Mouse (Mus musculus) liver, embryonic 16.5 days (tissue): Measurements from ENCODE around the gene Cemip2. TPM values are rescaled to one million over a fixed set of nuclear protein-coding genes. Genes with fewer than 3 reads are reported as not detected.

ENCODE experiments used
- ATAC-seq: fragments of 200-750 bp; cut with Nextera tagmentation; 2 replicates; pipeline ENCODE4 v1.8.0; 2017; ENCODE audit warnings: low read depth, mild to moderate bottlenecking, moderate number of reproducible peaks, moderate library complexity
- H3K27ac ChIP-seq: fragments of 300-500 bp; sonication (generic); 2 replicates; pipeline ENCODE4 v1.5.1; 2014; ENCODE audit warnings: mild to moderate bottlenecking, low read length
- H3K27me3 ChIP-seq: fragments of 300-500 bp; sonication (generic); 2 replicates; pipeline ENCODE4 v1.6.1; 2014; ENCODE audit warnings: low read depth, low read length, mixed read lengths; ENCODE audit not compliant: control insufficient read depth, insufficient read depth
- H3K36me3 ChIP-seq: fragments of 300-500 bp; sonication (generic); 2 replicates; pipeline ENCODE4 v1.6.1; 2014; ENCODE audit warnings: mild to moderate bottlenecking; ENCODE audit not compliant: control insufficient read depth, insufficient read depth
- H3K4me1 ChIP-seq: fragments of 300-500 bp; sonication (generic); 2 replicates; pipeline ENCODE4 v1.6.1; 2014; ENCODE audit warnings: low read depth, low read length, mixed read lengths; ENCODE audit not compliant: control insufficient read depth
- H3K4me2 ChIP-seq: fragments of 300-500 bp; sonication (generic); 2 replicates; pipeline ENCODE4 v1.6.1; 2014; ENCODE audit warnings: low read depth, low read length, mixed read lengths
- H3K4me3 ChIP-seq: fragments of 300-500 bp; sonication (generic); 2 replicates; pipeline ENCODE4 v1.5.1; 2014; ENCODE audit warnings: low read depth, mild to moderate bottlenecking, low read length
- H3K9ac ChIP-seq: fragments of 300-500 bp; sonication (generic); 2 replicates; pipeline ENCODE4 v1.6.1; 2014; ENCODE audit warnings: low read depth, low read length
- H3K9me3 ChIP-seq: fragments of 300-500 bp; sonication (generic); replicated peaks from 2 replicates; pipeline ENCODE4 v1.6.1; 2016; ENCODE audit warnings: low read length; ENCODE audit not compliant: control insufficient read depth
- WGBS: fragments of 180-500 bp; shearing (Covaris S2); extraction: QIAGEN DNeasy Blood & Tissue Kit; methylation state at CpG from one replicate; pipeline ENCODE4 v1.1.7; 2014; ENCODE audit not compliant: insufficient replicate concordance; 5-methylcytosine and 5-hydroxymethylcytosine counted together
- polyA plus RNA-seq: library from polyadenylated mRNA; unstranded; fragments of >200 nt; fragmentation: Nextera tagmentation; extraction: Ambion mirVana; gene quantifications from 2 replicates; pipeline ENCODE4 v1.2.1, GENCODE M21; 2015

Gene Cemip2
- polyA plus RNA-seq, 1 experiment from 2014 or later: 8.7 TPM

GRCm38 (mm10) chr19:21854526-21855228 is 76.5 kb downstream of the Cemip2 start:
- Histone ChIP-seq H3K4me3 (no peak overlapping the region), H3K9me3 (no peaks in the 10 kb centered on the region), H3K27me3 (no peaks in the 10 kb centered on the region), H3K36me3 (no peaks in the 10 kb centered on the region; the same call in 1 of the 2 replicates), H3K4me1 (no peaks in the 10 kb centered on the region), H3K4me2 (no peak overlapping the region), H3K9ac (no peak overlapping the region), H3K27ac (no peak overlapping the region)
- ATAC-seq: no peak
- WGBS: 56% methylated on average over 5 of the region's 5 CpGs

DNA sequence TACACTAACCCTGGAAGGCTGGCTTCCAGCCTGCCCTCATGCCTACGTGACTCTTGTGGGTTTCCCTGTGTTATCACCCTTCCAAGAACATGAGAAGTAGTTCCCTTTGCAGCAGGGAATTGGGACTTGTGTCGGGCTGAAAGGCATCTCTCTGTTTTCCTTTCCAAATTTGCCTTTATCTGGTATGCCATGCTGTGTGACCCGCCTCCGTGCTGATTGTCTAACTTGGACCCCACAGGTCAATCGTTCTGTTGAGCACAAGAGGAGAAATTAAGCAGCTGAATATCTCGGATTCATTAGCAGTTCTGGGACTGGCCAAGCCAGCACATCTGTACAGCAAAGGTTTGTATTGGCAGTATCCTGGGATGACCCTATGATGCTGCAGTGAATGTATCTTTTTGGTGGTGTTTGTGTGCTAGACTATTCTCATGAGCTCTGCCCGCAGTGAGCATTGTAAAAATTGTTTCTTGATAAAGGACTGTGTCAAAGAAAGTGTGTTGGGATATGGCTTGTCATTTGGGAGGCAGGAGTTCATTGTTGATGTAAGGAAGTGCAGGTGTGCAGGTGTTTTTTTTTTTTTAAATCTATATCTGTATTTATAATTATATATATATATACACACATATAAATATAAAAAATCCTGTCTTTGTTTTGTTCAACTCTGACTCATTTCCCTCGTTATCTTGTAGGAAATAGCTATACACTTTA is 77.4 kb downstream of the Cemip2 start:
- 66% methylated on average over 8 of the region's 8 CpGs for WGBS
- H3K36me3 ChIP-seq: no peaks in the 10 kb centered on the region
- ATAC-seq: no peak

DNA sequence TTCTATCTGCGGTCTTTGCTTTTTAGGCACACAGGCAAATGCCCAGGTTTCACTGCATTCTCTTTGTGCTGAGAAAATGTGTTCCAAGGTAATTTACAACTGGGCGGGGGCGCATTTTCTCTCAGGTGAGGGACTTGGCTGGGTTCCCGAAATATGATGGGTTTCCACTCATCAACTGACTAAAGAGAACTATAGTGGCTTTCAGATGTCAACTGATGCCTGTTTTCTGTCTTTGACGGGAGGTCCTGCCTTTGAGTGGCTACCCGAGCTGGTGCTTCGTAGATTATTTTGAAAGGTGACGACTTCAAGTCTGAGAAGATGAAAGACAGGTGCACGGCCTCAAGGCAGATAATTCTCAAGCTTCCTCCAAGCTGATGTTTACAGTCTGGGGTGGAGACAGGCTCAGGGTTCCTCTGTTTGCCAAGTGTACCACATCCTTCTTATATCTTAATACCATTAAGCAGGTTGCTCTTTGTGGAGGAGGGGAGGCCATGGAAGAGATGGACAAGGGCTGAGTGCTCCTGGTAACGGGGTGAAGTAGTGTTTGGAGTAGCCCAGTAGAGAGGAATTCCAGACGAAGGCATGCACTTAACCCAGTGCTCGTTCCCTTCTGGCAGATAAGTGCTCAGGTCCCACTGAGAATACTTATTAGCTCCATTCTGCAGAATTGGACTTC is 80.8 kb downstream of the Cemip2 start:
- 62% methylated on average over 12 of the region's 12 CpGs for WGBS
- ATAC-seq: no peak
- no peaks in the 10 kb centered on the region for H3K9me3 ChIP-seq

More for the DNA sequence above, 77.4 kb downstream of the Cemip2 start:
- no peak overlapping the region for H3K9ac ChIP-seq
- no peak overlapping the region for H3K27ac ChIP-seq
- no peaks in the 10 kb centered on the region for H3K9me3 ChIP-seq
- no peaks in the 10 kb centered on the region for H3K4me1 ChIP-seq
- H3K4me3 ChIP-seq: no peak overlapping the region
- H3K27me3 ChIP-seq: no peaks in the 10 kb centered on the region
- H3K4me2 ChIP-seq: no peak overlapping the region

DNA sequence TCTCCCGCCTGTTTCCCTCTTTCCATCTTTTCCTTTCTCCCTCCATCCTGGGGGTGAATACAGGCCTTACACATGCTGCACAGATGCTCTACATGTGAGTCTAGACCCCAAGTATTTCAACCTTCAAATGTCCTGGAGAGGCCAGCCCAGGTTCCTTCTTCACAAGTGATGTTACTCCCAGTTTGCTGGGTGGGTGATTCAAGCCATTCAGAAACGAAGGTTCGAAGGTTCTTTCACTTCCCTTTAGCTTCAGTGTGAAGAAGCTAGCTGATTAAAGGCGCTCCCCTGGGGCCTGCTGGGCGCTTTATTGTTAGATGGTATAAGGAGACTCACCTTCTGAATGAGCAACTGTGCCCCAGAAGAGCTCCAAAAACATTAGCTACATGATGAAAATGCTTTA is 82.0 kb downstream of the Cemip2 start:
- no peak for ATAC-seq
- no peaks in the 10 kb centered on the region for H3K27me3 ChIP-seq
- no peaks in the 10 kb centered on the region for H3K4me1 ChIP-seq
- WGBS: 55% methylated on average over 5 of the region's 5 CpGs
- H3K9ac ChIP-seq: no peak overlapping the region
- H3K4me2 ChIP-seq: no peak overlapping the region
- no peak overlapping the region for H3K27ac ChIP-seq
- H3K4me3 ChIP-seq: no peak overlapping the region
- H3K36me3 ChIP-seq: no peaks in the 10 kb centered on the region
- no peaks in the 10 kb centered on the region for H3K9me3 ChIP-seq

More for the DNA sequence above, 80.8 kb downstream of the Cemip2 start:
- H3K36me3 ChIP-seq: no peaks in the 10 kb centered on the region
- H3K4me3 ChIP-seq: no peak overlapping the region
- H3K4me1 ChIP-seq: no peaks in the 10 kb centered on the region
- no peak overlapping the region for H3K4me2 ChIP-seq
- no peaks in the 10 kb centered on the region for H3K27me3 ChIP-seq
- H3K27ac ChIP-seq: no peak overlapping the region
- H3K9ac ChIP-seq: no peak overlapping the region

GRCm38 (mm10) chr19:21860894-21861293 is 82.8 kb downstream of the Cemip2 start:
- Histone ChIP-seq H3K27me3 (no peaks in the 10 kb centered on the region), H3K36me3 (no peaks in the 10 kb centered on the region), H3K27ac (no peak overlapping the region), H3K9me3 (no peaks in the 10 kb centered on the region), H3K9ac (no peak overlapping the region), H3K4me2 (no peak overlapping the region), H3K4me1 (no peaks in the 10 kb centered on the region), H3K4me3 (no peak overlapping the region)
- ATAC-seq: no peak
- WGBS: 66% methylated on average over 6 of the region's 6 CpGs

GRCm38 (mm10) chr19:21862289-21862990 is 84.3 kb downstream of the Cemip2 start:
- WGBS: 68% methylated on average over 5 of the region's 5 CpGs
- Histone ChIP-seq H3K4me3 (no peak overlapping the region), H3K9ac (no peak overlapping the region), H3K27ac (no peak overlapping the region), H3K9me3 (no peaks in the 10 kb centered on the region), H3K4me1 (no peaks in the 10 kb centered on the region), H3K36me3 (no peaks in the 10 kb centered on the region), H3K27me3 (no peaks in the 10 kb centered on the region), H3K4me2 (no peak overlapping the region)
- ATAC-seq: no peak

GRCm38 (mm10) chr19:21862991-21863931 is 85.1 kb downstream of the Cemip2 start:
- no peak overlapping the region for H3K4me2 ChIP-seq
- no peak overlapping the region for H3K9ac ChIP-seq
- no peak overlapping the region for H3K4me3 ChIP-seq
- H3K4me1 ChIP-seq: no peaks in the 10 kb centered on the region
- ATAC-seq: no peak
- H3K27ac ChIP-seq: no peak overlapping the region
- no peaks in the 10 kb centered on the region for H3K27me3 ChIP-seq
- 65% methylated on average over 9 of the region's 9 CpGs for WGBS
- no peaks in the 10 kb centered on the region for H3K36me3 ChIP-seq
- H3K9me3 ChIP-seq: no peaks in the 10 kb centered on the region
